Mouse (Mus musculus): ENCODE data around the gene Schip1. TPM values are rescaled to one million over a fixed set of nuclear protein-coding genes. Genes with fewer than 3 reads are reported as not detected.

Gene Schip1
- polyA plus RNA-seq, 1 experiment from 2014 or later = 152 TPM

DNA sequence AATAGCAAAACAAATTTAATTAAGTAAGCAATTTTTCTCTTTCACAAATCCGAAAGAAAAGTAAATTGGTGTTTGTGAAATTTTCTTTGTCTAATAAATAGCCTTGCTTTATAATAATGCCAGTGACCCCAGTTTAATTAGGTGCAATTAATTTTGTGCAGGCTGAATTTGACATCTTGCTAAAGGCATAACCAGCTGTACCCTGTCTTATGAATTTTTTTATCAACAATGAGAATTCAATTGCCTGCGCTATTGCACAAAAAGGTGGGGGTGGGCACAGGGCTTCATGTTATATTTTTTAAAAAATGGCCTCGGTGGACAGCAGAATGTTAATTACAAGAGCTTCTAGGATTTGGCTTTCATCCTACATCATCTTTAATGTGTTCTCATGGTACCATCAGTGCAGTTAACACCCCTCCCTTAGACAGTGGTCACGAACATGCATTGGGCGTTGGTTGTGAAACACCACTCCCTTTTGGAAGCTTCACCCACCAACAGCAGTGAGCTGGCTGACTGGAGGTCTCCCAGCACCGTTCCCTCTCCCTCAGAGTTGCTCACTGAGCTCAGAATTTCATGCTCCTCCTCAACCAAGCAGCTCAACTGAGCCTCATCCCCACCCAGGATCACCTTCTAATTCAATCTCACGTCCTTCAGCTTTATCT, 541.5 kb downstream of the Schip1 start:
- 51% methylated on average over 7 of the region's 7 CpGs for WGBS
- H3K4me2 ChIP-seq = no peak overlapping the region
- H3K36me3 ChIP-seq = peaks cover 3% of the 10 kb centered on the region
- no peaks in the 10 kb centered on the region for H3K27me3 ChIP-seq
- ATAC-seq (ENCODE audit: low FRiP score) = no peak
- no peak overlapping the region for H3K4me3 ChIP-seq
- H3K27ac ChIP-seq = peak overlapping the region; percentile 78
- no peaks in the 10 kb centered on the region for H3K9me3 ChIP-seq
- no peak overlapping the region for H3K9ac ChIP-seq
- H3K4me1 ChIP-seq (replicated peaks) = peaks cover 56% of the 10 kb centered on the region

DNA sequence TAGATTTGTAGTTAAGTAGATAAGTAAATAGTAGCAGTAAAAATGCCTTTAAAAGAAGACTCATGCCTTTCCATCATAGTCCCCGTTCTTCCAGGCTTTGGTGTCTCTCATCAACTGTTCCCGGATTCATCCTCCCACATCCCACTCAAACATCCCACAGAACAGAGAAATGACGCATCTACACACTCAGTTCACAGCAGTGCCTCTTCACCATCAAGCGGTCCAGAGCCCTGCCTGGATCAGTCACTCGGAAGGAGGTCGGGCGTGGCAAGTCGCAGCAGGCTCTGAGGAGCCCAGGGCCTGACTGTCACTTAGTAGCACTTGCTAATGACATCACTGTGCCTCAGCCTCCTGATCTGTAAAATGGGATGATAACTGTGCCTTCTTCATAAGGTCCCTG, 542.1 kb downstream of the Schip1 start:
- Histone ChIP-seq H3K9me3 (no peaks in the 10 kb centered on the region), H3K36me3 (peaks cover 3% of the 10 kb centered on the region), H3K27me3 (no peaks in the 10 kb centered on the region), H3K4me1 (replicated peaks) (peaks cover 56% of the 10 kb centered on the region), H3K4me2 (no peak overlapping the region), H3K9ac (no peak overlapping the region), H3K27ac (peak overlapping the region; percentile 78), H3K4me3 (no peak overlapping the region)
- 93% methylated on average over 8 of the region's 8 CpGs for WGBS
- ATAC-seq (ENCODE audit: low FRiP score) = 0 out of 2 replicates have a peak, but pooled peaks have one; percentile 12

DNA sequence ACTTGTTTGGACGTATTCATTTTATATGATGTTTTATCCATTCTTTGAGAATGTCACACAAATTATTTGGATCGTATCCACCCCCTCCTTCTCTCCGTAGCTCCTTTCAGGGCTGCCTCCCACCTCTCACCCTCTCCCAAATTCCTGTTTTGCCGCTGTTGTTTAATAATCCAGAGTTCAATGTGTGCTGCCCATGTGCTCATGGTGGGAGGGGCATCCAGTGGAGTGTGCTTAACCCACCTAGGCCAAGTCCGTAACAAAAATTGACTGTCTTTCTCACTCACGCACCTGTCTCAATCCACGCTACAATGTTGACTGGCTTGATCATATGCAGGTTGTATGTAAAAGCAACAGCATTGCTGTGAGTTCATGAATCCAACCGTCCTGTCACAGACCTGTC, 542.7 kb downstream of the Schip1 start:
- WGBS = 94% methylated on average over 8 of the region's 8 CpGs
- H3K36me3 ChIP-seq = peaks cover 3% of the 10 kb centered on the region

DNA sequence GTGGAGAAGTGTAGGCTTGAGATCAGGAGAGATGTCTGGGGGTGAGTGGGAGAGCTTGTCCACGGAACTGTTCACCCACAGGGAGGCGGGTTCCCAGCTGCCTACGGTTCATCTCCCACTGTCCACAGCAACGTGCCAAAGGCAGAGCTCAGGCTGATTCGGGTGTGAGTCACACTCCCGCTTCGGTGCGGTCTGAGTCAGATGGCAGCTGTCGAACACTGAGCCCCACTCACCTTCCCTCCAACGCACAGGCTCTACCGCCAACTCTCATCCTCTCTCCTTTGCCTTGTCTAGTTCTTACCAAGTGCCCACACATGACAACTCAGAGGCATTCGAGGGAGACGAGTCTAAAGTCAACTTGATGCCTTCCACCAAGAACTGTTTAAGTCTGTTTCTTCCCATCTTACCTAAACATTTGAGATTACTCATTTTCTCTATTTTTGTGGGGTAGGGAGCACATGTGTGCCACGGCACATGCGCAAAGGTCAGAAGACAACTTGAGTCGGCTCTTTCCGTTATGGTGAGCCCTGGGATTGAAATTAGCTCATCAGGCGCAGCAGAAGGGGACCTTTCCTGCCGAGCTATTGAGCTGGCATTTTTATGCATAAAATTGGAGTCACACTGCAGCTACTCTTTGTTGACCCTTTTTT, 544.4 kb downstream of the Schip1 start:
- no peak overlapping the region for H3K9ac ChIP-seq
- ATAC-seq (ENCODE audit: low FRiP score) = no peak
- WGBS = 73% methylated on average over 19 of the region's 19 CpGs
- no peaks in the 10 kb centered on the region for H3K27me3 ChIP-seq
- no peak overlapping the region for H3K4me2 ChIP-seq
- H3K36me3 ChIP-seq = peaks cover 3% of the 10 kb centered on the region; the same call in 1 of the 2 replicates
- H3K9me3 ChIP-seq = no peaks in the 10 kb centered on the region
- H3K4me3 ChIP-seq = no peak overlapping the region
- no peak overlapping the region for H3K27ac ChIP-seq
- peaks cover 39% of the 10 kb centered on the region for H3K4me1 ChIP-seq (replicated peaks)

More for the DNA sequence above, 542.7 kb downstream of the Schip1 start:
- Histone ChIP-seq H3K9me3 (no peaks in the 10 kb centered on the region), H3K4me1 (replicated peaks) (peaks cover 53% of the 10 kb centered on the region), H3K4me2 (no peak overlapping the region), H3K9ac (no peak overlapping the region), H3K4me3 (no peak overlapping the region), H3K27ac (no peak overlapping the region), H3K27me3 (no peaks in the 10 kb centered on the region)
- ATAC-seq (ENCODE audit: low FRiP score) = no peak

DNA sequence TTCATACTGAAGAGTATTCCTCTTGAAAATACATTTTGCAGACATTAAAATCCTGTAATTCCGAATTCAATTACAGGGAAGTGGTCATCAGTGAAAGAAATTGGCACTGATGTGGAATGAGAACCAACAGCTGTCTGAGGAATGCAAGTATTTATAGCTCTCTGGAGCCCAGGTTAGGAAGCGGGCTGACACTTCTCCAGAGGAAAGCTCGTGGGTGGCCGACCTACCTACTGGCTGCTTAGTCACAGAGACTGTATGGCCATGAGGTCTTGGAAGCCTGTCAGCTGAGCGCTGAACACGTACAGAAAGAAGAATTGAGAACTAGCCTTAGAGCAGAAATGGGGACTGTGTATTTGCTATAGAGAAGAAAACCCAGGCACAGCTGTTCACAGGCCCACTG, 545.4 kb downstream of the Schip1 start:
- no peak overlapping the region for H3K4me2 ChIP-seq
- WGBS = 72% methylated on average over 6 of the region's 6 CpGs
- H3K27ac ChIP-seq = no peak overlapping the region
- H3K9me3 ChIP-seq = no peaks in the 10 kb centered on the region
- peaks cover 29% of the 10 kb centered on the region for H3K4me1 ChIP-seq (replicated peaks)
- H3K4me3 ChIP-seq = no peak overlapping the region
- no peaks in the 10 kb centered on the region for H3K27me3 ChIP-seq
- H3K9ac ChIP-seq = no peak overlapping the region
- peaks cover 3% of the 10 kb centered on the region; the same call in 1 of the 2 replicates for H3K36me3 ChIP-seq
- no peak for ATAC-seq (ENCODE audit: low FRiP score)

DNA sequence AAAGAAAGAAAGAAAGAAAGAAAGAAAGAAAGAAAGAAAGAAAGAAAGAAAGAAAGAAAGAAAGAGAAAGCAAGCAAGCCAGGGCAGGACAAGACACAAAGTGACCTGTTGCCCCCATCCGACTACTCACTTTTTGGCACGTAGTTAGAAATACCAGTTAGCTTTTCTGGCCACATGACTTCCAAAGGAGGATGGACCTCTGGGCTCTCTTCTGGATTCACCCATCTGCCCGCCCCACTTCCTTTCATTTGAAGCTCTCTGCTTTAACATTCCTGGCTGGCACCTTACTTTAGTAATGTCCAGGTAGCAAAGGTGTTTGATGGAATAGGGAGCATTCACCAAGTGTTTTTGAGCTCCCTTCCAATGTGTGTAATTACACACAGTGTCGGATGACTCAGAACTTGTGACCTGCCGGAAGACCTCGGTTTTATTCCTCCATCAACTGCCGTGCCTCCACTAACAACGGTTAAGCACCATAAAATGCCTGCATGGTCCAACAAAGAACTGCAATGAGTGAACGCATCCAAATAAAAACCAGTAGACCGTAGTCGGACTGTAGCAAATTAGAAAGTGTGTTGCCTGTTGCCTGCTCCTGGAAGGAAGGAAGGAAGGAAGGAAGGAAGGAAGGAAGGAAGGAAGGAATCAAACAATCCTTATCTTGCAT, 546.1 kb downstream of the Schip1 start:
- H3K36me3 ChIP-seq = peaks cover 3% of the 10 kb centered on the region; the same call in 1 of the 2 replicates
- no peak overlapping the region for H3K27ac ChIP-seq
- H3K4me2 ChIP-seq = no peak overlapping the region
- H3K4me3 ChIP-seq = no peak overlapping the region
- H3K4me1 ChIP-seq (replicated peaks) = peaks cover 22% of the 10 kb centered on the region
- H3K9me3 ChIP-seq = no peaks in the 10 kb centered on the region
- ATAC-seq (ENCODE audit: low FRiP score) = no peak
- no peak overlapping the region for H3K9ac ChIP-seq
- 84% methylated on average over 11 of the region's 11 CpGs for WGBS
- H3K27me3 ChIP-seq = no peaks in the 10 kb centered on the region

DNA sequence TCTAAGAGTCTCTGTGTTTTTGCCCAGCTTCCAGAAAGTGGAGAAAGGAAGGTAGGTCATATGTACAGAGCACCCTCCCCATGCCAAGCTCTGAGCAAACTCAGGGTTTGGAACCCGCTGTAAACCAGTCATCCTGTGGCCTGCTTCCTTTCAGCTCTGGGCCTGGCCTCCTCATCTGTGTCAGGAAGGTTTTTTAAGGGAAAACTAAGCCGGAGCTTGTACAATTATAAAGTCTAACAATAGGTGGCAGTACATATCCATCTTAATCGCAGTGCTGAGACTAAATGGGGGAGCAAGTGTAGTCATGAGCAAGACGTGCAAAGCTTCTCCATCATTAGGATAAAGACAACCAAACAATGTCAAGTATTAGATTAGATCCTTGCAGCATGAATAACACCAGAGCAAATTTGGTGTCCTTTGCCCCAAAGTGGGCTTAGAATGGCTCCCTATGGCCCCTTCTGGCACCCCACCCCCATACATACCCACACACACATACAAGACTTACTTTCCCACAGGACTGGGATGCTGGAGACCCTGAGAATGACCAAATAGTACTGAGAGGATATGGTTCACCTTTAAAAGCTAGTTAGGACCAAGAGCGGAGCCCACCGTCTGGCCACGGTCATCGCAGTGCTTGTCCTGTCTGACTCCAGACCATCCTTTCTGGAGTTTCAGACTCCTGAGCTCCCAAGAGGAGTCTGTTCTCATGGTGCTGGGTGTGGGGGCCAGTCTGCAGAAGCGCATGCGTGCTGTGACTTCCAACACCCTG, 550.6 kb downstream of the Schip1 start:
- Histone ChIP-seq H3K4me2 (no peak overlapping the region), H3K9me3 (no peaks in the 10 kb centered on the region), H3K9ac (no peak overlapping the region), H3K4me3 (no peak overlapping the region), H3K27ac (no peak overlapping the region), H3K27me3 (no peaks in the 10 kb centered on the region), H3K4me1 (replicated peaks) (no peaks in the 10 kb centered on the region; the same call in 1 of the 2 replicates), H3K36me3 (peaks cover 23% of the 10 kb centered on the region)
- ATAC-seq (ENCODE audit: low FRiP score) = 0 out of 2 replicates have a peak, but pooled peaks have one; percentile 17
- WGBS = 73% methylated on average over 10 of the region's 10 CpGs

DNA sequence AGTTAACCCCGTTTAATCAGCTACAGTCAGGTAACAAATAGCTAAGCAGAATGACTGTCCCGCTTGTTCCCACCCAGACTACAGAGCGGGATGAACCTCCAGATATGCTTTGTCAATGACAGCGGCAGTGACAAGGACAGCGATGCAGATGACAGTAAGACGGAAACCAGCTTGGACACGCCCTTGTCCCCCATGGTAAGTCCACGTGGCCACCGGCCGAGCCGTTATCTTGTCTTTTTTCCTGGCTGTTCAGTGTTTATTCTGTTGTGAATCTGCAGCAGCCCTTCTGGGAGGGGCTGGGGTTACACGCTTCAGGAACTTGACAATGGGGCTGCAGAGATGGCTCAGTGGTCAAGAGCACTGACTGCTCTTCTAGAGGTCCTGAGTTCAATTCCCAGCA, 551.8 kb downstream of the Schip1 start:
- Histone ChIP-seq H3K4me3 (no peak overlapping the region), H3K4me2 (no peak overlapping the region), H3K27me3 (no peaks in the 10 kb centered on the region), H3K36me3 (peaks cover 35% of the 10 kb centered on the region), H3K9me3 (no peaks in the 10 kb centered on the region), H3K4me1 (replicated peaks) (no peaks in the 10 kb centered on the region; the same call in 1 of the 2 replicates), H3K27ac (no peak overlapping the region), H3K9ac (no peak overlapping the region)
- 92% methylated on average over 12 of the region's 12 CpGs for WGBS
- ATAC-seq (ENCODE audit: low FRiP score) = no peak

DNA sequence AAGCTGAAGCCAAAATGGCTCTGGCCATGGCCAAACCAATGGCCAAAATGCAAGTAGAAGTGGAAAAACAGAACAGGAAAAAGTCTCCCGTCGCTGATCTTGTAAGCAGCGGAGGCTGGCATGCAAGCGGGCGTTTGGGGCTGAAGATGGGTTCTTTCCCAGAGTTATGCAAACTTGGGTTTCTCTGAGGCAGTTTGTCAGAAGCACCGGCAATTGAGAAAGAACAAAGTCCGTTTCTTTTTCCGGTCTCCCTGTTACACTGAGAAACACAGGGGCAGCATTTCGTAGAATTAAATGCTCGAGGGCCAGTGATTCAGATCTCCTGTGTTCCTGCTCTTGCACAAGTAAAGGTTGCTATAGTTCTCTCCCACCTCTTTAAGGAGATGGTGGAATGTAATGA, 553.1 kb downstream of the Schip1 start:
- Histone ChIP-seq H3K36me3 (peaks cover 46% of the 10 kb centered on the region), H3K4me2 (no peak overlapping the region), H3K9me3 (no peaks in the 10 kb centered on the region), H3K9ac (no peak overlapping the region), H3K27me3 (no peaks in the 10 kb centered on the region), H3K4me3 (no peak overlapping the region), H3K27ac (no peak overlapping the region), H3K4me1 (replicated peaks) (no peaks in the 10 kb centered on the region)
- no peak for ATAC-seq (ENCODE audit: low FRiP score)
- WGBS = 92% methylated on average over 10 of the region's 10 CpGs

DNA sequence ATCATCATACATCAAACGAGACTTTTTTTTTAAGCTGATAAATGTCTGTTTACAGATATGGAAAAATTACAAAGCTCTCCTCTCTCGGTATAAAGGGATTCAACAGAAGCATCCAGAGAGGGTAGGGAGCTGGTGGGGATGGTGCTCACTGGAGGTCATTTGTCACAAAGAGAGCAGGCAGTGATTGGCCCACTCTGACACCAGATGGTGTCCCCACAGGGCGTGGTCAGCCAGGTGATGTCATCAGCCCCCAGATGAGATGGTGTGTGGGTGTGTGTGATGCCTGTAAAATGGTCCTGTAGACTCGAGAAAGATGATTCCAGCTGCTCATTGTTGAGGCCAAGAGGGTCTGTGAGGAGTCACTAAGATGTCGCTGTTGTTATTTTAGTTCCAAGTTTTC, 554.5 kb downstream of the Schip1 start:
- 78% methylated on average over 5 of the region's 5 CpGs for WGBS
- H3K4me1 ChIP-seq (replicated peaks) = no peaks in the 10 kb centered on the region
- peaks cover 58% of the 10 kb centered on the region for H3K36me3 ChIP-seq
- ATAC-seq (ENCODE audit: low FRiP score) = no peak
- no peaks in the 10 kb centered on the region for H3K9me3 ChIP-seq
- H3K27ac ChIP-seq = no peak overlapping the region
- H3K4me3 ChIP-seq = no peak overlapping the region
- no peak overlapping the region for H3K4me2 ChIP-seq
- no peak overlapping the region for H3K9ac ChIP-seq
- no peaks in the 10 kb centered on the region for H3K27me3 ChIP-seq

DNA sequence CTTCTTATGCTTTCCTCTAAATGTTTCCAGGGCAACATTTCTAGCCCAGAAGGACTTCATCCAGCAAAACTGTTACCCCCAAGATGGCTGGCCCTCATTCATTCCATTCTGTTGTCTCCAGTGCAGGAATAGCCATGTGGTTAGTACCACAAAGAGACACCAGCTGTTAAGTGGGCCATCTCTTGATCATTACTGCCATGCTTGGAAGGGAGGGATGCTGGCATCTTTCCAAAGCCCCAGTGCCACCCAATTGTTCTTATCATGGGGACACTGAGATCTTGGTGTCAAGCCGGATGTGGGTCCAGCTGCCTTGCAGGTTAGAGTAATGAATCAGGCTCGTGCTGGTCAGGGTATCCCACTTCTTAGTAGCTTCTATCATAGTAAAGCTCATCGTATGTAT, 557.4 kb downstream of the Schip1 start:
- no peak overlapping the region for H3K9ac ChIP-seq
- H3K27me3 ChIP-seq = no peaks in the 10 kb centered on the region
- no peak overlapping the region for H3K27ac ChIP-seq
- ATAC-seq (ENCODE audit: low FRiP score) = no peak
- no peak overlapping the region for H3K4me3 ChIP-seq
- no peak overlapping the region for H3K4me2 ChIP-seq
- H3K9me3 ChIP-seq = no peaks in the 10 kb centered on the region
- H3K36me3 ChIP-seq = peaks cover 79% of the 10 kb centered on the region
- WGBS = 86% methylated on average over 3 of the region's 3 CpGs
- H3K4me1 ChIP-seq (replicated peaks) = no peaks in the 10 kb centered on the region

DNA sequence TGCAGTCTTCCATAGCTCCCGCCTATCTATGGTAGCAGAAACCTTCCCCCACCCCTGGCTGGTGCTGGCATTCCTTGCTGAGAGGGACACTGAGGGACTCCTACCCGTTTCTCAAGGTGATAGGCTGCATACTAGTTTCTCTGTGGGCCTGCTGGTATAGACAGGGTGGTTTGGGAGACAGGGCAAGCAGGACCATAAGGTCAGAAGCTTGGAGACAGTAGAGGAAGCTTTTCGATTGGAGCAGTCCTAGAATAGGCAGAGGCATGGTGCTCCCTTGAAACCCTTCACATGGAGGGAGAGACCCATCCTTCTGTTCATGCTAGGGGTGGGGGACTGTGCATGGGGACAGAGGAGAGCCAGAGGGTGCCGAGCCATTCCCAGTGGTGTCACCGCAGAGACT, 558.4 kb downstream of the Schip1 start:
- H3K4me1 ChIP-seq (replicated peaks) = no peaks in the 10 kb centered on the region
- no peak overlapping the region for H3K4me2 ChIP-seq
- 88% methylated on average over 5 of the region's 5 CpGs for WGBS
- no peak overlapping the region for H3K27ac ChIP-seq
- no peak for ATAC-seq (ENCODE audit: low FRiP score)
- no peaks in the 10 kb centered on the region for H3K9me3 ChIP-seq
- peaks cover 80% of the 10 kb centered on the region for H3K36me3 ChIP-seq
- H3K4me3 ChIP-seq = no peak overlapping the region
- H3K9ac ChIP-seq = no peak overlapping the region
- no peaks in the 10 kb centered on the region for H3K27me3 ChIP-seq
